Mouse (Mus musculus) heart, embryonic 11.5 days (tissue): ENCODE results near the gene LTO1. TPM values are rescaled to one million over a fixed set of nuclear protein-coding genes. Genes with fewer than 3 reads are reported as not detected.
A peak's percentile ranks its signal among the peaks of the same experiment; 100 is the strongest.
"Not testable (repeated sequence)": the region's sequence is repeated elsewhere in the genome, so short reads cannot be mapped to it uniquely, and the experiment has no call there.

ENCODE experiments used
- ATAC-seq: fragments of 200-750 bp; cut with Nextera tagmentation; replicated peaks from 2 replicates; pipeline ENCODE4 v1.8.0; 2017; ENCODE audit warnings: moderate library complexity; ENCODE audit not compliant: insufficient number of reproducible peaks, low FRiP score, low TSS enrichment
- H3K27ac ChIP-seq: fragments of 300-500 bp; sonication (generic); 2 replicates; pipeline ENCODE4 v1.5.1; 2014; ENCODE audit warnings: mild to moderate bottlenecking, low read depth, low read length
- H3K27me3 ChIP-seq: fragments of 300-500 bp; sonication (generic); 2 replicates; pipeline ENCODE4 v1.6.1; 2014; ENCODE audit warnings: mild to moderate bottlenecking, low read length, mixed read lengths; ENCODE audit not compliant: control insufficient read depth, insufficient read depth
- H3K36me3 ChIP-seq: fragments of 300-500 bp; sonication (generic); 2 replicates; pipeline ENCODE4 v1.6.1; 2014; ENCODE audit warnings: mild to moderate bottlenecking, low read length, moderate library complexity, mixed read lengths; ENCODE audit not compliant: control insufficient read depth, insufficient read depth
- H3K4me1 ChIP-seq: fragments of 300-500 bp; sonication (generic); 2 replicates; pipeline ENCODE4 v1.6.1; 2014; ENCODE audit warnings: low read length; ENCODE audit not compliant: control insufficient read depth, insufficient read depth
- H3K4me2 ChIP-seq: fragments of 300-500 bp; sonication (generic); 2 replicates; pipeline ENCODE4 v1.6.1; 2014; ENCODE audit warnings: mild to moderate bottlenecking, moderate library complexity
- H3K4me3 ChIP-seq: fragments of 300-500 bp; sonication (generic); 2 replicates; pipeline ENCODE4 v1.5.1; 2014; ENCODE audit warnings: low read depth, low read length
- H3K9ac ChIP-seq: fragments of 300-500 bp; sonication (generic); 2 replicates; pipeline ENCODE4 v1.6.1; 2014; ENCODE audit warnings: mild to moderate bottlenecking, low read depth, low read length, moderate library complexity
- H3K9me3 ChIP-seq: fragments of 300-500 bp; sonication (generic); replicated peaks from 2 replicates; pipeline ENCODE4 v1.6.1; 2016; ENCODE audit warnings: low read length; ENCODE audit not compliant: control insufficient read depth
- WGBS: fragments of 180-500 bp; shearing (Covaris S2); extraction: QIAGEN DNeasy Blood & Tissue Kit; methylation state at CpG from one replicate; pipeline ENCODE4 v1.1.7; 2014; ENCODE audit not compliant: insufficient replicate concordance; 5-methylcytosine and 5-hydroxymethylcytosine counted together
- polyA plus RNA-seq: library from polyadenylated mRNA; unstranded; fragments of >200 nt; fragmentation: Nextera tagmentation; extraction: Ambion mirVana; gene quantifications from 2 replicates; pipeline ENCODE4 v1.2.1, GENCODE M21; 2014

LTO1 gene
- polyA plus RNA-seq, 1 experiment from 2014 or later: 17.1 TPM

DNA sequence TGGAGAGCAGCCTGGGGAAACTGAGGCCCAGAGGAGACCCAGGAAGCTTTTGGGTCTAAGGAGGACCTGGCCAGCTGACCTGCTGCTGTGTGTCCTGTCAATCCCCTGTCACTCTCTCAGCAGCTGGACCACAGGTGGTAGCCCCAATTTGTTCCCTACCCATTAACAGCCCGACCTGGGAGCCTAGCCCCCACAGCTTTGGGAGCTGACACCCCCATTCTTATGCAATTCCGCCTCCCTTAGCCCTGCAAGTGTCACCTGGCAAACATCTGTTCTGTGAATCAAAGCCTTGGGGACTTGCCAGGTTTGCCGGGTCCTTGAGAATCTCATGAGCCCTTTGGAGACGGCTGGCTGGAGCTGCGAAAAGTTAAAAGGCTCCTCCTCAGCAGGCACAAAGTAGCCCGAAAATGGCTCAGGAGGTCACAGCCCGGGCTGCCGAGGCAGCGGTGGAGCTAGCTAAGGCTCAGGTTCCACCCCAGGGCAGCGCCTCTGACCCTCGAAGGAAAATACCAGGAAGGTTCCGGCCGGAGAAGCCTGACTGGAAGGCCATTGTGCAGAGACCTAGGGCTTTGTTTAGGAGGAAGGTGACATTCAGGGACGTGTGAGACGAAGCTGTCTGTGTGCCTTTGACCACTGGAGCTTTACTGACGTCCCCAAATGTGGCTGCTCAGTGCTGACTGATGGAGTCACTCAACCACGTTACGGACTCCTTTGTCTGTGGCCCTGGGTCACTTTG lies 26.2 kb upstream of the LTO1 start:
- Histone ChIP-seq H3K36me3 (no peaks in the 10 kb centered on the region), H3K4me1 (peaks cover 6% of the 10 kb centered on the region; the same call in 1 of the 2 replicates), H3K4me3 (no peak overlapping the region), H3K27me3 (peaks cover 14% of the 10 kb centered on the region), H3K9ac (no peak overlapping the region), H3K27ac (no peak overlapping the region), H3K9me3 (no peaks in the 10 kb centered on the region), H3K4me2 (no peak overlapping the region)
- WGBS: 4% methylated on average over 18 of the region's 18 CpGs
- ATAC-seq: no peak

DNA sequence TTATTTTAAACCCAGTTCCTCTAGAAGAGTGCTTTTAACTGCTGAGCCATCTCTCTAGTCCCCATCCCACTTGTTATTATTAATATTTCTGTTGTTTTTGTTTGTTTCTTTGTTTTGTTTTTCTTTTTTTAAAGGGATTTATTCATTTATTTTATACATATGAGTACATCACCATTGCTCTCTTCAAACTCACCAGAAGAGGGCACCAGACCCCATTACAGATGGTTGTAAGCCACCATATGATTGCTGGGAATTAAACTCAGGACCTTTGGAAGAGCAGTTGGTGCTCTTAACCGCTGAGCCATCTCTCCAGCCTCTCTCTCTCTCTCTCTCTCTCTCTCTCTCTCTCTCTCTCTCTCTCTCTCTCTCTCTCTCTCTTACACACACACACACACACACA lies 24.2 kb upstream of the LTO1 start:
- not testable (repeated sequence) for H3K36me3 ChIP-seq, H3K9ac ChIP-seq, H3K4me1 ChIP-seq, H3K9me3 ChIP-seq, ATAC-seq, H3K4me2 ChIP-seq, H3K27ac ChIP-seq, H3K4me3 ChIP-seq
- H3K27me3 ChIP-seq: peaks cover 31% of the 10 kb centered on the region
- 100% methylated on average over 1 of the region's 1 CpGs for WGBS

DNA sequence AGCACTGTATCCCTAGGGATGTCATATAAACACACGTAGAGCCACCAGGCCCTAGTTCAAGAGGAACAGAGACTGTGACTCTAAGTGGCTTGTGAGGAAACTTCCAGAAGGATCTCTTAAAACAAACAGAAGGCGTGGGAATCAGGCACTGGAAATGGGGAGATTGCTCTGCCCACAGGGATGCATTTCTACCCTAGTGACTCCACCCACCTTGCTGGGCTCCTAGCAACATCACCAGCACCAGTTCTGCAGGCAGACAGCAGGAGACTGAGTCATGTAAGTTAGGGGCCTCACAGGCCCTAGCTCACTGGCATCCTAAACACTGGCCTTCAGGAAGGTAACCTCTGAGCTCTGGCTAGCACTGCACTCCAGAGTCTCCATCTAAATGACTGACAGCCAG lies 23.0 kb upstream of the LTO1 start:
- H3K27me3 ChIP-seq: peaks cover 43% of the 10 kb centered on the region
- H3K27ac ChIP-seq: no peak overlapping the region
- H3K36me3 ChIP-seq: no peaks in the 10 kb centered on the region
- H3K4me2 ChIP-seq: no peak overlapping the region
- no peaks in the 10 kb centered on the region for H3K9me3 ChIP-seq
- ATAC-seq: no peak
- whole genome bisulfite sequencing: 75% methylated on average over 2 of the region's 2 CpGs
- H3K9ac ChIP-seq: no peak overlapping the region
- H3K4me3 ChIP-seq: no peak overlapping the region
- peaks cover 14% of the 10 kb centered on the region for H3K4me1 ChIP-seq

DNA sequence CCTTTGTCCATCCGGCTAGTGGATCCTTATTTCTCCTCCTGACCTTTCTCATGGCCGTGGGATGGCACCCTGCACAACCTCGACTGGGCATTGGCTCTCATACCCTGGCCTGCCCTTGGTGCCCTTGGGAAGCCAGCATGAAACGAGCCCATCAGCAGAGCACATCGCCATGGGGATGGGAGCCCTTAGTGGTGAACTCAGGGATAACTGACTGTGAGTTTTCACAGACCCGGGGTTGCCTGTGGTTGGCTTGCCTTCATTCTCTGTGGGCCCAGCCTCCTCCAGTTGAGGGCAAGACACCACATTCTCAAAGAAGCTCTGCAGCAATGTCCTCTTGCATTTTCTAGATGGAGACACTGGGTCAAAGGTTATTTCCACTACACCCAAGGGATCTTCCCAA lies 22.6 kb upstream of the LTO1 start:
- no peaks in the 10 kb centered on the region for H3K9me3 ChIP-seq
- 55% methylated on average over 6 of the region's 6 CpGs for WGBS
- H3K9ac ChIP-seq: no peak overlapping the region
- H3K27me3 ChIP-seq: peaks cover 47% of the 10 kb centered on the region
- no peak overlapping the region for H3K4me3 ChIP-seq
- ATAC-seq: no peak
- peaks cover 17% of the 10 kb centered on the region for H3K4me1 ChIP-seq
- H3K4me2 ChIP-seq: no peak overlapping the region
- H3K36me3 ChIP-seq: no peaks in the 10 kb centered on the region
- H3K27ac ChIP-seq: no peak overlapping the region

DNA sequence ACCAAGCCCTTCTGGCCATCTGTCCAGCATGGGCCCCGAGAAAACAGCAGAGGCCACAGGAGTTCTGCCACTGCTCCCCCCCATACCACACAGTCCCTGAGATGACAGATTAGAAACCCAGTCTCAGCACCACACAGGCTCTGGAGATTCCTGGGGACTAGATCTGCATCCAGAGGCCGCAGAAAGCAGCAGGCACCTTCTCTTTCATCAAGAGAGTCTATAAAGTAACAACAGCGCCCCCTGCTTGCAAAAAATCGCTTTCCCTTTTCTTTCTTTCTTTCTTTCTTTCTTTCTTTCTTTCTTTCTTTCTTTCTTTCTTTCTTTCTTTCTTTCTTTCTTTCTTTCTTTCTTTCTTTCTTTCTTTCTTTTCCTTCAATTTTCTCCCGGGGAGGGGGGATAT lies 20.7 kb upstream of the LTO1 start:
- 4% methylated on average over 5 of the region's 5 CpGs for WGBS
- no peak overlapping the region; the same call in 1 of the 2 replicates for H3K4me2 ChIP-seq
- peaks cover 61% of the 10 kb centered on the region for H3K27me3 ChIP-seq

DNA sequence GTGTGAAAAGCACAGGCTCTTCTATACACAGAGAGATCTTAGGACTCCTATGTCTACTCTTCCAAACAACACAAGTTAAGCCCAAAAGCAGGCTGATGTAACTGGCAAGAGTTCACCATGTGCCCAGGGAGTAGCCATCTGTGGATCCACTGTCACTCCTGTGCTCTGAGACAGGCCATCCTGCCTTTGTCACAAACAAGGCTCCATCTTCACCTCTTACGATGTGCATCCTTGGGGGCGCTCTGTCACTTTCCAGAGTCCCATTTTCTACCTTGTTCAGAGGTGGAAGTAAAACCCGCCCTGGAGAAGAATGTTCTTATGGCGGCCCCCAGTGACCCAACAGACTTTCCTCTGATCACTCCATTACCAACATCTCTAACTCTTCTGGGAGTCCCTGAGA lies 20.2 kb upstream of the LTO1 start:
- ATAC-seq: no peak
- no peaks in the 10 kb centered on the region for H3K36me3 ChIP-seq

More for the DNA sequence above, 20.7 kb upstream of the LTO1 start:
- no peak for ATAC-seq
- Histone ChIP-seq H3K4me3 (no peak overlapping the region), H3K4me1 (peaks cover 17% of the 10 kb centered on the region), H3K36me3 (no peaks in the 10 kb centered on the region), H3K9ac (no peak overlapping the region), H3K27ac (no peak overlapping the region), H3K9me3 (no peaks in the 10 kb centered on the region)

DNA sequence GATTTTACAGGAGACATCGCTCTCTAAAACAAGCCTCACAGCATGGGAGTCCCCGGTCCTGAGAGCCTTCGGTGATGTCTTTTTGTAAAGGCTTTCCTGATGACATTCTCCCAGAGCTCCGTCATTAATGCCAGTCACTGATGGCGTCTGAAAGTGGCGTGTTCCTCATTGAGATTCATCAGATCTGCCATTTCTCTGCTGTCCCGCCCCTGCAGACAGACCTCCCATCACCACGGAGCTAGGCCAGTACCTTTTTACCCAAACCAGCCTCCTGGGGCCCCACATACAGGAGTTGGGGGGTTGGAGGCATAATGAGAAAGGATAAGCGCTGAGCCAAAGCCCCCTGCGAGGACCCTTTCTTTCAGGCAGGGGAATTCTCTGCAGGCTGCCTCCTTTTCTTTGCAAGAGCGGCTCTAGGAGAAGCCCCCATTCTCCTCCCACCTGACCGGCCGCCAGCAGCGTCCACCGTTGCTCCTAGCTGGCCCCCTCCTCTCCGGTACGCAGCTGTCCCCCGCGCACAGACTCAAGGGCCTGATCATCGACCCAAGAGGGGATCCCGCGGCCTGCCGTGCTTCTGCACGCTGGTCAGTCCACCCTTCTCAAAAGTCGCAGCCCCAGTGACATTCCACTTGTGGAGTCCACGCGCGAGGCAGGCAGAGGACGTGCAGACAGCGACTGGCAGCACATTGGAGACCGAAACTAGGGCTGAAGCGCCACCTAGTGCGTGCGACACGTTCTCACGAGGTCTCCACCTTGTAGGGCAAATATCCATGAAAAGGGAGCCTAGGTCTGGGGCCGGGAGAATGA lies 19.4 kb upstream of the LTO1 start:
- peak overlapping the region; percentile 92 for H3K4me2 ChIP-seq
- H3K9ac ChIP-seq: peak overlapping the region; percentile 40; the same call in 1 of the 2 replicates
- peak overlapping the region; percentile 49 for H3K4me3 ChIP-seq
- H3K9me3 ChIP-seq: no peaks in the 10 kb centered on the region
- under 1% methylated on average over 37 of the region's 37 CpGs for WGBS
- peaks cover 17% of the 10 kb centered on the region for H3K4me1 ChIP-seq
- no peaks in the 10 kb centered on the region for H3K36me3 ChIP-seq
- peak; percentile 71; the same call in 1 of the 2 replicates for ATAC-seq
- H3K27ac ChIP-seq: no peak overlapping the region
- peaks cover 59% of the 10 kb centered on the region for H3K27me3 ChIP-seq

More for the DNA sequence above, 20.2 kb upstream of the LTO1 start:
- H3K4me3 ChIP-seq: peak overlapping the region; percentile 49
- no peaks in the 10 kb centered on the region for H3K9me3 ChIP-seq
- 11% methylated on average over 4 of the region's 4 CpGs for WGBS
- H3K27ac ChIP-seq: no peak overlapping the region
- no peak overlapping the region for H3K9ac ChIP-seq
- H3K27me3 ChIP-seq: peaks cover 63% of the 10 kb centered on the region
- peak overlapping the region; percentile 92 for H3K4me2 ChIP-seq
- peaks cover 17% of the 10 kb centered on the region for H3K4me1 ChIP-seq

DNA sequence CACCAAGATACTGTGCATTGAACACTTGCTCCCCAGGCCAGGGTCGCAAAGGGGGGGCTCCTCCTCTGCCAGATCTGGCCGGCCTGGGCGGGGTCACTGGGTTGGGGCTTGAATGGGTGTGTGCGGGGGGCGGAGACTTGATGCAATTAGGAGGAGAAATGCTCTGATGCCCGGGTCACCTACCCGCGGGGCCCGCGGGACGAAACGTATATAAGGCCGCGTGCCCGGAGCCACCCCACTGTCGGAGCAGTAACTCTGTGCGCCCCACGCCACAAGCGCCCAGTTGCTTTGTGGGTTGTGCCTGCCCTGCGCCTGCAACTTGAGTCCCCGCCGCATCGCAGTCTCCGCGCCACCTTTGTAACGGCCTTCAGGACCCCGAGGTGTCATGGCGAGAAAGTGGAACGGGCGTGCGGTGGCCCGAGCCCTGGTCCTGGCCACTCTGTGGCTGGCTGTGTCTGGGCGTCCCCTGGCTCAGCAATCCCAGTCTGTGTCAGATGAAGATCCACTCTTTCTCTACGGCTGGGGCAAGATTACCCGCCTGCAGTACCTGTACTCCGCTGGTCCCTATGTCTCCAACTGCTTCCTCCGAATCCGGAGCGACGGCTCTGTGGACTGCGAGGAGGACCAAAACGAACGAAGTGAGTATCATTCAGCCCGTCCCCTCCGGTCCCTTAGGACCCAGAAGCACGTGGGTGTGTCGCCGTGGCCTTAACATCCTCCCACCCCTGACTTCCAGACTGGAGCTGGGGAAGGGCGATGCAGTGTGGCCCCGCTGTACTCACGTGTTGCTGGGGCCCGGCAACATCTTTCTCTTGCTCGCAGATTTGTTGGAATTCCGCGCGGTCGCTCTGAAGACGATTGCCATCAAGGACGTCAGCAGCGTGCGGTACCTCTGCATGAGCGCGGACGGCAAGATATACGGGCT lies 18.3 kb upstream of the LTO1 start, which contains the start of gene Fgf15:
Gene Fgf15, plus strand, starts transcription at position 238 of the 925 bp plus-strand sequence.
- under 1% methylated on average over 65 of the region's 65 CpGs for WGBS
- no peak within 1 kb of the TSS for H3K27ac ChIP-seq
- ATAC-seq: 0 out of 2 replicates have a peak, but pooled peaks have one; percentile 20

More for the DNA sequence above, 18.3 kb upstream of the LTO1 start, which contains the start of gene Fgf15:
- Histone ChIP-seq H3K9me3 (no peaks in the 10 kb centered on the region), H3K4me3 (peak within 1 kb of the TSS; percentile 49), H3K27me3 (peaks cover 59% of the 10 kb centered on the region), H3K9ac (peak within 1 kb of the TSS; percentile 40; the same call in 1 of the 2 replicates), H3K4me1 (peaks cover 17% of the 10 kb centered on the region), H3K36me3 (no peaks in the 10 kb centered on the region), H3K4me2 (peak within 1 kb of the TSS; percentile 92)
